7 mouse cellular contexts compared by ENCODE assay signal in the genomic region with DNA sequence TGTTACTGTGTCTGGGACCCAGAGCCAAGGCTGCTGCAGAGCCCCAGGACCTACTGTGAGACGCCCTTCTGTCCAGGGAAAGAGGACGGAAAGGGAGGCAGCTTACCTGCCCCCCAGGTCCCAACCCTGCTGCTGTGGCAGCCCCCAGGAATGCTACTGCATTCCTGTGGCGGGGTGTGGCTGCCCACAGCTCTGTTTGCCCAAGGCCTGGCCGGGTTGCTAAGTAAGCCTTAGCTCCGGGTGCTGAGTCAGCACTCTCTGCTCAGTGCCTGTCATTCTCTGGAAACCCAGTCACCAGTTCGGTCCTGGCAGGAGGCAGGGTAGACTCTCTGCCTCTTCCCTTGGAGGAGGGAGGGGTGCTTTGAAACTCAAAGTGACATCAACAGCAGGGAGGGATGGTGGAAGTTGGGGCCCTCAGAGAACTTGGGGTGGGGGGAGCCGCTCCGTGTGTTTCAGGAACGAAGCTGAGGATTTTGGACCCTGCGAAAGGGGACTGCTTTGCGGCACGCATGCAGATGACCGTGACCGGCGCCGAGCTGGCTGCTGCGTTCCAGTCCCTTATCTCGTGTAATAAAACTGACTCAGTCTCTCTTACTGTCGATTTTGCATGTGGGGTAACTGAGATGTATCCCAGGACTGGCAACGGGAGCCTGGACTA. TPM values are rescaled to one million over a fixed set of nuclear protein-coding genes. Genes with fewer than 3 reads are reported as not detected.
DNase-seq lines count a peak whose midpoint lies in the region; ATAC-seq and TF ChIP-seq lines count a peak whose summit lies in the region.

No protein-coding gene starts in this region.

- no peak overlapping the region for H3K9ac ChIP-seq in liver, embryonic 12.5 days
- H3K9ac ChIP-seq in stomach, postnatal 0 days (ENCODE audit: low read length): 0 out of 2 replicates have a peak overlapping the region, but pooled peaks have one; percentile 35

- ATAC-seq in liver, embryonic 12.5 days: no peak
- ATAC-seq in stomach, postnatal 0 days (ENCODE audit: low FRiP score, low TSS enrichment): peak; percentile 89
- no peak for ATAC-seq in monocyte, adult 5-6 weeks (replicated peaks; ENCODE audit: insufficient number of reproducible peaks, low FRiP score, low TSS enrichment, poor library complexity, severe bottlenecking)

- peak overlapping the region; percentile 49 for H3K4me2 ChIP-seq in liver, embryonic 12.5 days
- H3K4me2 ChIP-seq in stomach, postnatal 0 days (replicated peaks; ENCODE audit: low read depth): 0 out of 2 replicates have a peak overlapping the region, but pooled peaks have one; percentile 9

- peak overlapping the region; percentile 72 for H3K4me3 ChIP-seq in E14TG2a.4 (replicated peaks; ENCODE audit: low read length)
- H3K4me3 ChIP-seq in liver, embryonic 12.5 days: peak overlapping the region; percentile 2; the same call in 1 of the 2 replicates
- no peak overlapping the region for H3K4me3 ChIP-seq in stomach, postnatal 0 days (ENCODE audit: low read depth, low read length)

- no peaks in the 10 kb centered on the region for H3K27me3 ChIP-seq in E14TG2a.4 (ENCODE audit: insufficient read depth, low read length)
- H3K27me3 ChIP-seq in liver, embryonic 12.5 days (replicated peaks): peaks cover 86% of the 10 kb centered on the region
- no peaks in the 10 kb centered on the region for H3K27me3 ChIP-seq in stomach, postnatal 0 days (ENCODE audit: control insufficient read depth, insufficient read depth, low read length)

- H3K9me3 ChIP-seq in E14TG2a.4 (ENCODE audit: low read length): no peaks in the 10 kb centered on the region
- H3K9me3 ChIP-seq in liver, embryonic 12.5 days (replicated peaks): no peaks in the 10 kb centered on the region
- H3K9me3 ChIP-seq in stomach, postnatal 0 days (ENCODE audit: control insufficient read depth, low read length): no peaks in the 10 kb centered on the region

- no peak overlapping the region for H3K27ac ChIP-seq in liver, embryonic 12.5 days
- peak overlapping the region; percentile 45 for H3K27ac ChIP-seq in stomach, postnatal 0 days (replicated peaks)

- no peaks in the 10 kb centered on the region for H3K36me3 ChIP-seq in E14TG2a.4 (ENCODE audit: insufficient read depth, low read length)
- no peaks in the 10 kb centered on the region for H3K36me3 ChIP-seq in liver, embryonic 12.5 days
- H3K36me3 ChIP-seq in stomach, postnatal 0 days (ENCODE audit: control insufficient read depth, insufficient read depth, low read length): no peaks in the 10 kb centered on the region

- 9% methylated on average over 20 of the region's 20 CpGs for WGBS in liver, embryonic 12.5 days (ENCODE audit: insufficient replicate concordance)
- whole genome bisulfite sequencing in stomach, postnatal 0 days: 23% methylated on average over 20 of the region's 20 CpGs

- TF ChIP-seq CTCF in E14TG2a.4 (conservative IDR thresholded peaks at IDR 0.05; ENCODE audit: low read length): no peak
- no peak for TF ChIP-seq CTCF in stomach, postnatal 0 days (IDR thresholded peaks at IDR 0.05; ENCODE audit: low read depth)

- no peak for TF ChIP-seq EP300 in stomach, postnatal 0 days (optimal IDR thresholded peaks at IDR 0.05)

- H3K4me1 ChIP-seq in E14TG2a.4 (replicated peaks; ENCODE audit: low read depth, low read length): peaks cover 67% of the 10 kb centered on the region
- H3K4me1 ChIP-seq in liver, embryonic 12.5 days: peaks cover 42% of the 10 kb centered on the region
- peaks cover 11% of the 10 kb centered on the region; the same call in 1 of the 2 replicates for H3K4me1 ChIP-seq in stomach, postnatal 0 days (replicated peaks; ENCODE audit: control insufficient read depth, insufficient read depth)

- peak; percentile 93 for DNase-seq in 3134 (ENCODE audit: extremely low read depth, insufficient read length, low spot score)
- DNase-seq in heart, postnatal 4 days: peak; percentile 51
- DNase-seq in stomach, postnatal 0 days (ENCODE audit: low spot score): peak; percentile 91
- no peak for DNase-seq in thymus, postnatal 10 days (ENCODE audit: low spot score in 2 of 2)

RNA-seq across cellular contexts. Expression of a gene that starts 14.1 kb away (rescaled TPM):
- total RNA-seq in heart, postnatal 4 days (2021): 10 to 100 TPM; 10.1 to 10.9 TPM
- 2.1 TPM in 2 replicates for polyA plus RNA-seq in liver, embryonic 12.5 days (2016; fragmentation: Nextera tagmentation; extraction: Ambion mirVana)
- 3.9 and 4.9 TPM in 2 replicates for polyA plus RNA-seq in stomach, postnatal 0 days (2015; fragmentation: Nextera tagmentation; extraction: Ambion mirVana)
- not detected in 3 replicates for total RNA-seq in monocyte, adult 5-6 weeks (2017)

RNA-seq across cellular contexts. Expression of a gene that starts 47.7 kb away (rescaled TPM):
- 1 to 10 TPM; 4.6 to 5.1 TPM for total RNA-seq in heart, postnatal 4 days (2021)
- 1.9 and 2.4 TPM in 2 replicates for polyA plus RNA-seq in liver, embryonic 12.5 days (2016; fragmentation: Nextera tagmentation; extraction: Ambion mirVana)
- 6.6 and 9.2 TPM in 2 replicates for polyA plus RNA-seq in stomach, postnatal 0 days (2015; fragmentation: Nextera tagmentation; extraction: Ambion mirVana)
- not detected in 3 replicates for total RNA-seq in monocyte, adult 5-6 weeks (2017)

Comparison
In these comparisons a context has a peak if more than half of its experiments do, and no peak if none do; other contexts are left out.
1. DNase-seq: peak in 3134 (single experiment), heart, postnatal 4 days (single experiment) and stomach, postnatal 0 days (single experiment); none in thymus, postnatal 10 days (0 of 2).
2. RNA of a gene that starts 14.1 kb away (total RNA-seq): 10.1 to 10.9 TPM in heart, postnatal 4 days; not detected in monocyte, adult 5-6 weeks; every median in the first group is over 10 times any median in the second.